Mouse (Mus musculus): ENCODE measurements around the gene Six2. TPM values are rescaled to one million over a fixed set of nuclear protein-coding genes. Genes with fewer than 3 reads are reported as not detected.

Six2 gene
- polyA plus RNA-seq, 1 experiment from 2014 or later: 8.4 TPM

GRCm38 (mm10) chr17:85693101-85693500, 5.0 kb upstream of the Six2 start:
- Histone ChIP-seq H3K27me3 (ENCODE audit: control insufficient read depth, insufficient read depth, low read length) (peaks cover 50% of the 10 kb centered on the region), H3K4me2 (ENCODE audit: low read depth, severe bottlenecking) (peak overlapping the region; percentile 27; the same call in 1 of the 2 replicates), H3K4me1 (ENCODE audit: control insufficient read depth, insufficient read depth, low read length) (peaks cover 25% of the 10 kb centered on the region), H3K27ac (replicated peaks; ENCODE audit: low read depth, low read length) (no peak overlapping the region), H3K9ac (ENCODE audit: low read length) (no peak overlapping the region), H3K9me3 (ENCODE audit: control insufficient read depth, low read length) (peaks cover 3% of the 10 kb centered on the region; the same call in 1 of the 2 replicates), H3K36me3 (ENCODE audit: control insufficient read depth, insufficient read depth, low read length) (no peaks in the 10 kb centered on the region), H3K4me3 (ENCODE audit: low read depth, low read length) (no peak overlapping the region)
- ATAC-seq (ENCODE audit: insufficient number of reproducible peaks, low FRiP score, low TSS enrichment, low read depth) (no peak), DNase-seq (ENCODE audit: low spot score) (no peak)
- 8% methylated on average over 9 of the region's 9 CpGs for WGBS

GRCm38 (mm10) chr17:85692594-85692993, 4.5 kb upstream of the Six2 start:
- H3K4me2 ChIP-seq (ENCODE audit: low read depth, severe bottlenecking): peak overlapping the region; percentile 27
- H3K4me3 ChIP-seq (ENCODE audit: low read depth, low read length): no peak overlapping the region
- H3K9ac ChIP-seq (ENCODE audit: low read length): no peak overlapping the region
- ATAC-seq (ENCODE audit: insufficient number of reproducible peaks, low FRiP score, low TSS enrichment, low read depth): no peak
- peaks cover 54% of the 10 kb centered on the region for H3K27me3 ChIP-seq (ENCODE audit: control insufficient read depth, insufficient read depth, low read length)
- peaks cover 29% of the 10 kb centered on the region for H3K4me1 ChIP-seq (ENCODE audit: control insufficient read depth, insufficient read depth, low read length)
- 0% methylated on average over 23 of the region's 23 CpGs for WGBS
- H3K9me3 ChIP-seq (ENCODE audit: control insufficient read depth, low read length): peaks cover 3% of the 10 kb centered on the region; the same call in 1 of the 2 replicates
- H3K27ac ChIP-seq (replicated peaks; ENCODE audit: low read depth, low read length): no peak overlapping the region
- DNase-seq (ENCODE audit: low spot score): peak; percentile 69
- H3K36me3 ChIP-seq (ENCODE audit: control insufficient read depth, insufficient read depth, low read length): no peaks in the 10 kb centered on the region

GRCm38 (mm10) chr17:85691701-85692536, 3.8 kb upstream of the Six2 start:
- H3K9me3 ChIP-seq (ENCODE audit: control insufficient read depth, low read length): peaks cover 3% of the 10 kb centered on the region; the same call in 1 of the 2 replicates
- H3K4me3 ChIP-seq (ENCODE audit: low read depth, low read length): no peak overlapping the region
- H3K4me2 ChIP-seq (ENCODE audit: low read depth, severe bottlenecking): peak overlapping the region; percentile 27
- ATAC-seq (ENCODE audit: insufficient number of reproducible peaks, low FRiP score, low TSS enrichment, low read depth): no peak
- H3K4me1 ChIP-seq (ENCODE audit: control insufficient read depth, insufficient read depth, low read length): peaks cover 34% of the 10 kb centered on the region
- WGBS: 1% methylated on average over 43 of the region's 43 CpGs
- H3K27me3 ChIP-seq (ENCODE audit: control insufficient read depth, insufficient read depth, low read length): peaks cover 59% of the 10 kb centered on the region
- DNase-seq (ENCODE audit: low spot score): peak; percentile 77
- no peaks in the 10 kb centered on the region for H3K36me3 ChIP-seq (ENCODE audit: control insufficient read depth, insufficient read depth, low read length)
- H3K9ac ChIP-seq (ENCODE audit: low read length): peak overlapping the region; percentile 40; the same call in 1 of the 2 replicates
- no peak overlapping the region for H3K27ac ChIP-seq (replicated peaks; ENCODE audit: low read depth, low read length)

- no peaks in the 10 kb centered on the region for H3K36me3 ChIP-seq (ENCODE audit: control insufficient read depth, insufficient read depth, low read length)
- peak; percentile 56 for DNase-seq (ENCODE audit: low spot score)
- H3K27ac ChIP-seq (replicated peaks; ENCODE audit: low read depth, low read length): no peak overlapping the region
- H3K4me3 ChIP-seq (ENCODE audit: low read depth, low read length): no peak overlapping the region
- ATAC-seq (ENCODE audit: insufficient number of reproducible peaks, low FRiP score, low TSS enrichment, low read depth): no peak
- H3K4me2 ChIP-seq (ENCODE audit: low read depth, severe bottlenecking): no peak overlapping the region
- peaks cover 34% of the 10 kb centered on the region for H3K4me1 ChIP-seq (ENCODE audit: control insufficient read depth, insufficient read depth, low read length)
- peaks cover 68% of the 10 kb centered on the region for H3K27me3 ChIP-seq (ENCODE audit: control insufficient read depth, insufficient read depth, low read length)
- H3K9ac ChIP-seq (ENCODE audit: low read length): no peak overlapping the region
- 0% methylated on average over 4 of the region's 4 CpGs for WGBS
- H3K9me3 ChIP-seq (ENCODE audit: control insufficient read depth, low read length): peaks cover 3% of the 10 kb centered on the region; the same call in 1 of the 2 replicates
Observed at GRCm38 (mm10) chr17:85690969-85691335, 2.9 kb upstream of the Six2 start.

GRCm38 (mm10) chr17:85690323-85690968, 2.4 kb upstream of the Six2 start:
- no peak for ATAC-seq (ENCODE audit: insufficient number of reproducible peaks, low FRiP score, low TSS enrichment, low read depth)
- H3K4me2 ChIP-seq (ENCODE audit: low read depth, severe bottlenecking): no peak overlapping the region
- peaks cover 73% of the 10 kb centered on the region for H3K27me3 ChIP-seq (ENCODE audit: control insufficient read depth, insufficient read depth, low read length)
- H3K9ac ChIP-seq (ENCODE audit: low read length): no peak overlapping the region; the same call in 1 of the 2 replicates
- no peak overlapping the region for H3K4me3 ChIP-seq (ENCODE audit: low read depth, low read length)
- peak; percentile 34 for DNase-seq (ENCODE audit: low spot score)
- 5% methylated on average over 6 of the region's 6 CpGs for WGBS
- H3K9me3 ChIP-seq (ENCODE audit: control insufficient read depth, low read length): peaks cover 3% of the 10 kb centered on the region; the same call in 1 of the 2 replicates
- H3K36me3 ChIP-seq (ENCODE audit: control insufficient read depth, insufficient read depth, low read length): no peaks in the 10 kb centered on the region
- H3K4me1 ChIP-seq (ENCODE audit: control insufficient read depth, insufficient read depth, low read length): peaks cover 34% of the 10 kb centered on the region
- H3K27ac ChIP-seq (replicated peaks; ENCODE audit: low read depth, low read length): no peak overlapping the region

GRCm38 (mm10) chr17:85689807-85690319, 1.8 kb upstream of the Six2 start:
- Histone ChIP-seq H3K9ac (ENCODE audit: low read length) (no peak overlapping the region; the same call in 1 of the 2 replicates), H3K4me3 (ENCODE audit: low read depth, low read length) (no peak overlapping the region), H3K4me1 (ENCODE audit: control insufficient read depth, insufficient read depth, low read length) (peaks cover 34% of the 10 kb centered on the region), H3K27ac (replicated peaks; ENCODE audit: low read depth, low read length) (no peak overlapping the region), H3K27me3 (ENCODE audit: control insufficient read depth, insufficient read depth, low read length) (peaks cover 79% of the 10 kb centered on the region), H3K4me2 (ENCODE audit: low read depth, severe bottlenecking) (peak overlapping the region; percentile 72; the same call in 1 of the 2 replicates), H3K9me3 (ENCODE audit: control insufficient read depth, low read length) (peaks cover 3% of the 10 kb centered on the region; the same call in 1 of the 2 replicates), H3K36me3 (ENCODE audit: control insufficient read depth, insufficient read depth, low read length) (no peaks in the 10 kb centered on the region)
- DNase-seq (ENCODE audit: low spot score): peak; percentile 38
- 4% methylated on average over 5 of the region's 5 CpGs for WGBS
- ATAC-seq (ENCODE audit: insufficient number of reproducible peaks, low FRiP score, low TSS enrichment, low read depth): no peak

GRCm38 (mm10) chr17:85688911-85689806, 1.1 kb upstream of the Six2 start:
- WGBS: under 1% methylated on average over 34 of the region's 35 CpGs
- H3K4me1 ChIP-seq (ENCODE audit: control insufficient read depth, insufficient read depth, low read length): peaks cover 34% of the 10 kb centered on the region
- ATAC-seq (ENCODE audit: insufficient number of reproducible peaks, low FRiP score, low TSS enrichment, low read depth): no peak
- H3K27ac ChIP-seq (replicated peaks; ENCODE audit: low read depth, low read length): no peak overlapping the region
- H3K4me2 ChIP-seq (ENCODE audit: low read depth, severe bottlenecking): peak overlapping the region; percentile 72
- no peaks in the 10 kb centered on the region for H3K9me3 ChIP-seq (ENCODE audit: control insufficient read depth, low read length)
- peak overlapping the region; percentile 47 for H3K4me3 ChIP-seq (ENCODE audit: low read depth, low read length)
- DNase-seq (ENCODE audit: low spot score): peak; percentile 66
- peak overlapping the region; percentile 35 for H3K9ac ChIP-seq (ENCODE audit: low read length)
- H3K36me3 ChIP-seq (ENCODE audit: control insufficient read depth, insufficient read depth, low read length): no peaks in the 10 kb centered on the region
- peaks cover 76% of the 10 kb centered on the region for H3K27me3 ChIP-seq (ENCODE audit: control insufficient read depth, insufficient read depth, low read length)

Measured in limb, embryonic 11.5 days (tissue).